Mouse (Mus musculus) inflammation-experienced regulatory T-cells, adult 6 months (primary cell): ENCODE results near the gene Sufu. TPM values are rescaled to one million over a fixed set of nuclear protein-coding genes. Genes with fewer than 3 reads are reported as not detected.
A peak's percentile ranks its signal among the peaks of the same experiment; 100 is the strongest.

ENCODE experiments used
- ATAC-seq: one replicate; pipeline ENCODE4 v1.8.0; 2017
- polyA plus RNA-seq, 3 experiments: library from polyadenylated mRNA; unstranded; fragments of 100-300 nt; shearing (Covaris generic); gene quantifications; one replicate each; pipeline ENCODE4 v1.2.1; 2017

The Sufu gene
- polyA plus RNA-seq, 3 experiments from 2014 or later: 10.7 to 13.6 (median 12.5) TPM

DNA sequence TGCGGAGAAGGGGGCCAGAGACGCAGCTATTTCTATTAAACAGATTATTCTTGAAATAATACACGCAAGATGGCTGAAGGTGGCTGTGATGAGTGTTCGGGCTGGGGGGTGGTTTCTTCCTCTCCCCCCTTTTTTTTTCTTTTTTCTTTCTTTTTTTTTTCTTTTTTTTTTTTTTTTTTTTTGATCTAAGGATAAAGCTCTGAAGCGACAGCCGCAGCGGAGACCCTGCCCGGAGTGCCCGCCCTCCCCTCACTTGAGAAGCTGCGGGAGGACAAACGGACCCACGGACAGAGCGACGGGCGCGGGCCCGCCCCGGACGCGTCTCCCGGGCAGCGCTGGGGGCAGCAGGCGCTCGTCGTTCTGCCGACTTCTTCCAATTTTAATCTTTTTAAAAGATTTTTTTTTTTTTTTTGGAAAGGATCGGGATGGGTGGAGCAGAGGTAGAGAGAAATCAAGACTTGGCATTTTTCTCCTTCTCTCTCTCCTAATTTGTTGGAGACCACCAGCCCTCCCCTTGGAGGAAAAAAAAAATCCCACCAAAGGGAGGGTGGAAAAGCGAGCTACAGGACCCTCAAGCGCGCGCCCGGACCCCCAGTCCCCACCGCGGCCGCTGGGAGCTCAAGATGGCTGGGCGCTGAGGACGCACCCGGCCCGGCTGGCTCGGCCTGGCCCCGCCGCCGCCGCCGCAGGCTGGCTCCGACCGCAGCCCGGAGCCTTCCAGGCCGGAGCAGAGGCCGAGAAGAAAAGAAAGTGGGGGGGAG is 104.1 kb downstream of the Sufu start:
- no peak for ATAC-seq

DNA sequence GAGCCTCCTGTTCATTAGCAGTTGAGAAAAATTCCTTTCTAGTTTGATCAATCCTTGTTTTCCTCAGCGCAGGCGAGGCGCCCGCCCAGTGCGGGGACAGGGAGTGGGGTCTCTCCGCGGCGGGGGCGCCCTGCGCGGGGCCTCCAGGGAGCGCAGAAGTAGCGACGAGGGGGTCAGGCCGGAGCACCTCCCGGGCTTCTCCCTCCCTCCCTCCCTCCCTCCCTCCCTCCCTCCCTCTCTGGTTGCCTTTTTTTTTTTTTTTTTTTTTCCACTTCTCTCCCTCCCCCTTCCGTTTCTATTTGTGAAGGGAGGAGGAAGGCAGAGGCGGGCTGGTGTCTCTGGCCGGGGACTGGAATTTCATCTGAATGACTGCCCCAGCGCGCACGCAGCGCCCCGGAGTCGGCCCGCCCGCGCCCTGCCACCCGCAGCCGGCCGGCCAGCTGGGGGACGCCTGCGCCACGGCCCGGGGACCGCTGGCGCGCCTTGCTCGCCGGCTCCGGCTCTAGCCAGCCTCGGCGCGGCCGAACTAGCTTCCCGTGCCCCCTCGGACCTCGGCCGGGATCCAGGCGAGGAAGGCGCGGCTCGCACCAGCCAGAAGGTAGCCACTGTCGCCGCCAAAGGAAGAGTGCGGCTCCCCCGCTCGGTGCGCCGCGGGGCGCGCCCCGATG is 104.8 kb downstream of the Sufu start, which contains the start of gene Trim8:
TSS of gene Trim8 (plus strand) at position 302 of the 668 bp plus-strand sequence.
- peak; percentile 4 for ATAC-seq

DNA sequence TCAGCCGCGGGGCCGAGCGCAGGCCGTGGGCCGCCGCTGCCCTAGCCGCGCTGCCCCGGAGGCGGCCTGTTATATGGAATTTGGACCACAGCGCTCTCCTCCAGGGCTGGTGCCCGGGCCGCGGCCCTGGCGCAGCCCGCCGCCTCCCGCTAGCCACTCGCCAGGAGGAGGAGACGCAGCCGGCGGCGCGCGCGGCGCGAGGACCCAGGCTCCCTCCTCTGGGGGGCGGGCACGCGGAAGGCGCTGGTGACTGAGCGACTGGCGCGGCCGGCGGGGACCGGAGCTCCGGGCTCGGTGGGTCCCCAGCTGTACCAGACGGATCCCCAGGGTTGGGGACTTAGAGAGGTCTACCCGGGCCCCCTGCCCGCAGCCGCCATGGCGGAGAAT is 105.4 kb downstream of the Sufu start:
- no peak for ATAC-seq

DNA sequence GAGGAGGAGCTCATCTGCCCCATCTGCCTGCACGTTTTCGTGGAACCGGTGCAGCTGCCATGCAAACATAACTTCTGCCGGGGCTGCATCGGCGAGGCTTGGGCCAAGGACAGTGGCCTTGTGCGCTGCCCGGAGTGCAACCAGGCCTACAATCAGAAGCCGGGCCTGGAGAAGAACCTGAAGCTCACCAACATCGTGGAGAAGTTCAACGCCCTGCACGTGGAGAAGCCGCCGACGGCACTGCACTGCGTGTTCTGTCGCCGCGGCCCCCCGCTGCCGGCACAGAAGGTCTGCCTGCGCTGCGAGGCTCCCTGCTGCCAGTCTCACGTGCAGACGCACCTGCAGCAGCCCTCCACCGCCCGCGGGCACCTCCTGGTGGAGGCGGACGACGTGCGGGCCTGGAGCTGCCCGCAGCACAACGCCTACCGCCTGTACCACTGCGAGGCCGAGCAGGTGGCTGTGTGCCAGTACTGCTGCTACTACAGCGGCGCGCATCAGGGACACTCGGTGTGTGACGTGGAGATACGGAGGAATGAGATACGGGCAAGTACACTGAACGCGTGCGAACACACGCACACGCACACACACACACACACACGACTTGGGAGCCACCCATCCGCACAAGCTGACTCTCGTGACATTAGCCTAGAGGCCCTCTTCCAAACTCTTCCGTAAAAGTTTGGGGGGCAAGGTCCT is 105.9 kb downstream of the Sufu start:
- peak; percentile 5 for ATAC-seq

- ATAC-seq: peak; percentile 49
These were observed 106.8 kb downstream of the Sufu start for GRCm38 (mm10) chr19:46503351-46504084.

DNA sequence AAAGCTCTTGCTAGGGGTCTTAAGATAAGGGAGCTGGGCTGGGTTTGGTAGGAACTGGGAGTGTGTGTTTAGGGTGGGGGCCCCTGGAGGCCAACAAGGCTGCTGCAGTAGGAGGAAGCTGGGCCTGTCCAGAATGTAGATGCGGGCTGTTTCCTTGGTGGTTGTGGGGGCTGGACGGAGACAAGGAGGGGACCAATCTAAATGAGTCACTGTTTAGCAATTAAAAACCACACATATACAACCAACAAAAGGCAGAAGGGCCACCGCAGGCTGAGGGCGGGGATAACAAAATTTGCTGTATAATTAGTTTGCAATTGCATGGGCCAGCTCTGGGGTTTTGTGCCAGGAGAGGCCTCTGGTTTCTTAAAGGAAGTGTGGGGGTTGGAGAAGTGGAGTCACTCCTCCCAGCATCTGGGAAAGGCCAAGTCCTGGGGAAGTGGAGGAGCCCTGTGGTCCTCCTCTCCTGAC is 107.4 kb downstream of the Sufu start:
- peak; percentile 1 for ATAC-seq

DNA sequence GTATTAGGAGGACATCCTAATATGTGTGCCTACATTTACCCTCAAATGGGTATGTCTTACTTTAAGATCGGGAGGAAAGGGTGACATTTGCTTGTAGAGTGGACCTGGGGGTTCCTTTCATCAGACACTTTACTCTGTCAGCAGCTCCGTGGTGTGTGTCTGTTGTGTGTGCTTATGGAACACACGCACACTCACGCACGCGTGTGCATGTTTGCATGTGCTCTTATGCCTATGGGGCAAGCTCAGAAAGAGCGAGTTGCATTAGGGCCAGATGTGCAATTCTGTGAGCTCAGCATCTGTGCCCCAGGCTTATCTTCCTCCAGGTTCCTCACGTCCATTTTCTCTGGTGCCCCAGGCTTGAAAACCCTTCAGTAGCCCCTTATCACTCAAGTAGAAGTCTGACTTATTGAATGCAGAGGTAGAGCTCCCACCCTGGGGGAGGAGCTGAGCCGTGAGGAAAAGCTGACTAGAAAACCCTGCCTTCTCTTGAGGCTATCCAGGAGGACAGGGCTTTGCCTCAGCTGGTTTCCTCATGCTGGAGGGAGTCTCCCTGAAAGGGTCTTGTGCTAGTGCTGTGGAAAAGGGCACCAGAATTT is 108.2 kb downstream of the Sufu start:
- no peak for ATAC-seq

- no peak for ATAC-seq
These were observed 109.1 kb downstream of the Sufu start for GRCm38 (mm10) chr19:46505646-46506371.

GRCm38 (mm10) chr19:46506372-46506717 is 109.6 kb downstream of the Sufu start:
- ATAC-seq: no peak

DNA sequence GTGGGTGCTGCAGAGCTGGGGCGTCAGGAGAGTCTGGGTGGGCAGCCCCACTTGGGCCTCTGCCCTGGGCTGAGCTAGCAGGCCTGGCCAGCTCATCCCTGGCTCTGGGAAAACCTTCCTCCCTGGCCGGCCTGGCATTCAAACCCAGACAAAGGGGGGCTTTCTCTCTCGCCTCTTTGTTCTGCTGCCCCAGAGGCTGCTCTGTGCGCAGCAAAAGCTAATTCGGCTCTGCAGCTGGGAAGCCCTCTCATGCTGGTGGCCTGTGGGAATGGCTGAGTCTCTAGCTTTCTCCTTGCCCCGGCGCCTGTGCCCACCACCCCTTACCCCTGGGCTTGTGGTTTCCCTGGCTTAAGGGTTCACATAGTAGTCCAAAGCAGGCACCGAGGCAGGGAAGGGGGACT is 110.5 kb downstream of the Sufu start:
- ATAC-seq: no peak

- no peak for ATAC-seq
These were observed 111.1 kb downstream of the Sufu start for GRCm38 (mm10) chr19:46507806-46508205.

- no peak for ATAC-seq
These were observed 112.0 kb downstream of the Sufu start for GRCm38 (mm10) chr19:46508738-46509137.

DNA sequence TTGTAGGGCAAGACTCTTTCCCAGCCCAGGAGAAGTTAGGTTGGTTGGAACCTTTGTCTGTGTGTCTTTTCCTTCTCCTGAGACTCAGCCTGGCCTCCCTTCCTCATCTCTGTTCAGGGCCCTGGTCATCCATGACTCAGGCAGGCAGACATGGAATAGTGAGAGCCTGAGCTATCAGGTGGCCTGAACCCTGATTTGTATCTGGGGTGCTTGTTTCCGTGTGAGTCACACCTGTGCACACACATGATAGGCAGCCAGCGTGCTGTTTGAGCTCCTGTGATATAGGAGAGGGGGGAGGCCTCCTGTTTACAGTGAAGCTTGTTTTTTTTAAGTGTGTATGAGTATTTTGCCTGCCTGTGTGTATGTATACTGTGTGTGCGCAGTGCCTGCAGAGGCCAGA is 112.5 kb downstream of the Sufu start:
- ATAC-seq: no peak

DNA sequence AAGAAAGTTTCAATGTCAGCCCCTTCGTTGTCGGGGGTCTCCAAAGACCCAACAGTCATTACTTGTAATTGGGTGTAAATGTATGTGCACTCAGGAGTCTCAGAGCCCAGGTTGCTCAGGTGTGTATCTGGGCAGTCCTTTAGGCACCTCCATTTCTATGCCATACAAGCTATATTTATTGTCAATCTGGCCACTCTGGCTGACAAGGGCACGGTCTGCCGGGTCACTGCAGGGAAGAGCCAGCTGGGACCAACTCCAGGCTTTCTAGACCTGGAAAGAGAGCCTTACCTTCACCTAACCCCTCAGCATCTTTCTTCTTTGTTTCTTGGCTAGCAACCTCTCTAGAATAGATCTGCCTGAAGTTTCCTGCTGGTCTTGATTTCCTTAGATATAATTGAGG is 113.0 kb downstream of the Sufu start:
- no peak for ATAC-seq

DNA sequence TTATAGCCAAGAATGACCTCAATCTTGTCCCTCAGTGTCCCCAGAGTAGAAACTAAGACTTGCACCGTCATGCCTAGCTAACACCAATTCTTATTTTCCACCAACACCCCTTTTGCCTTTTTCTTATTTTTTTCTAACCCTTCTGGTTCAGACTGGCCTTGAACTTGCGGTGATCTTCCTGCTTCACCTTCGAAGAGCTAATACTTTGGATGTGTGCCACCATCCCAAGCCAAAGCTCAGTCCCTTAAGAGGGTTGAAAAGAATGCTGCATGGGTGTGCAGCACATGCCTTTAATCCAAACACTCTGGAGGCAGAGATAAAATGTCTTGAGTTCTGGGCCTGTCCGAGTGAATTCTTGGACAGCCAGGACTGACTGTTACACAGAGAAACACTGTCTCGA is 113.7 kb downstream of the Sufu start:
- ATAC-seq: no peak

GRCm38 (mm10) chr19:46510824-46511223 is 114.1 kb downstream of the Sufu start:
- peak; percentile 65 for ATAC-seq

DNA sequence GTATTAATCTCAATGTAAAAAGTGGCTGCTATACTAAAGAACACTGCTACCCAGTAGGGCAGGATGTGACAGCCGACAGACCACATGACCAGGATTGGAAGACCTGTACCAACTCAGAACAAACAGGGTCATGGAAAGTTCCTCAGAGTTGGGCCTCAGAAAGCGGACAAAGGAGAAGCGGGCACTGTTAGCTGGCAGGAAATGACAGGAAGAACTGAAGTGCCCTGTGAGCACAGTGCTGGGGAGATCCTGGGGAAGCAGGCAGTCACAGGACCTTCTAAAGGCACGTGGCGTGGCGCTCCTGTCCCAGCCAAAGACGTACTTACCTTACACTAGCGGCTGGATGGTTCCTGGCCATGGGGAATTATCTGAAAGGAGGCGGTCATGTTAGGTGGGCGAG is 114.6 kb downstream of the Sufu start:
- ATAC-seq: peak; percentile 82

DNA sequence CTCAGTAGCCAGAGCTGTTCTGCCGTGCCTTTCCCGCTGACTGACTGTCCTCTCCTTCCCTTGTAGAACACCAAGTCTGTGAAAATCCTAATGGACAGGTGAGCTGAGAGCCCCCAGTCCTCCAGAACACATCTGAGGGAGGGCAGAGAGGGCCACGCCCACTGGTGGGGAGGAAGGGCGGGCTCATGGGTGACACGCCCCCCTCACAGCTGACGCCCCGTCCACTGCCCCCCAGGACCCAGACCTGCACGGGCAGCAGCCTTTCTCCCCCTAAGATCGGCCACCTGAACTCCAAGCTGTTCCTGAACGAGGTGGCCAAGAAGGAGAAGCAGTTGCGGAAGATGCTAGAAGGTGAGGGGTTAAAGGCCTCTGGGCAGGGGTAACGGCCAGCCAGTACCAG is 117.7 kb downstream of the Sufu start:
- no peak for ATAC-seq

GRCm38 (mm10) chr19:46515287-46515821 is 118.7 kb downstream of the Sufu start:
- ATAC-seq: no peak

DNA sequence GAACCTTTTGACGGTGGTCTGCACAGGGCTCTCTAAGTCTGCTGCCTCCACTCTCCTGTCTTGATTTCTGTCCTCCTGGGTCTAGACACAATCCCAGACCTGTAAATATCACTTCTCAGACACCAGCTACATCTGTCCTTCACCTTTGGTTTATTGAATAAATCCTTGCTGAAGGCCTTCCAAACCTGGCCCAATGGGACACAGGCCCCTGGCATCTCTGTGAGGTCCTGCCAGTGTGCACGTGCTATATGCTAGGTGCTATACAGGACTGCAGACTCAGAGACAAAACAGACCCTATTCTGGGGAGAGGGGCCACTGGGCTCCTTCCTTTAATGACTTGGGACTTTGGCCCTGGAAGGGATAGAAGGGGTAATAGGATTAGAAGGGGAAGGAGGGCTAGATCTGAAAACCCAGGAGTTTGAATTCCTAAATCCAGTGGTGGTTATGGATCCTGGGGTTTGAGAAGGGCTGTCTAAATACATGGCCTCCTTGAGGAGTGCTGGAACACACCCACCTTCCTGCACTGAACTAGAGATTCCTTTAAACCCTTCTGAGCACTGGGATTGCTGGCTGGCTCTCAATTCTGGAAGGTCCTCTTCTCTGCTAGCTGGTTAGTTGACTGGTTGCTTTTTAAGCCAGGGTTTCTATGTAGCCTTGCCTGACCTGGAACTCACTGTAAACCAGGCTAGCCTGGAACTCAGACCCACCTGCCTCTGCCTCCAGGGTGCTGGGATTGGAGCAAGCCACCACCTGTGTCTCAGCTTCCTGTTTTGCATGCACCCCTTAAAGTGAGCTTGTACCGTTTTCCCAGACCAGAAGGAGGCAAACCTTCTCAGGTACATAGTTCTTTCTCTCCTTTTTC is 120.2 kb downstream of the Sufu start:
- peak; percentile 19 for ATAC-seq
